Mouse (Mus musculus) olfactory bulb, adult 2 months (tissue): Measurements from ENCODE around the gene Pole3. TPM values are rescaled to one million over a fixed set of nuclear protein-coding genes. Genes with fewer than 3 reads are reported as not detected.

Source experiments
- H3K27ac ChIP-seq: fragments of 200-500 bp; 2 replicates; pipeline ENCODE4 v1.5.1; 2012; ENCODE audit warnings: low read depth, low read length; ENCODE audit not compliant: insufficient read depth
- H3K4me1 ChIP-seq: fragments of 200-500 bp; 2 replicates; pipeline ENCODE4 v1.6.1; 2012; ENCODE audit warnings: low read length; ENCODE audit not compliant: control insufficient read depth, insufficient read depth
- H3K4me3 ChIP-seq: fragments of 200-500 bp; 2 replicates; pipeline ENCODE4 v1.5.1; 2012; ENCODE audit warnings: mild to moderate bottlenecking, low read depth, low read length, moderate library complexity; ENCODE audit not compliant: insufficient read depth
- CTCF ChIP-seq: fragments of 200-500 bp; IDR thresholded peaks from 2 replicates; pipeline ENCODE4 v1.5.1; 2012; ENCODE audit warnings: low read depth, mild to moderate bottlenecking, low read length, moderate library complexity; ENCODE audit not compliant: insufficient read depth
- POLR2A ChIP-seq: fragments of 200-500 bp; IDR thresholded peaks from 2 replicates; pipeline ENCODE4 v1.6.1; 2012; ENCODE audit warnings: mild to moderate bottlenecking, low read depth, low read length, moderate library complexity; ENCODE audit not compliant: insufficient read depth
- WGBS: fragments of 180-500 bp; shearing (Covaris S2); methylation state at CpG from one replicate; pipeline ENCODE4 v1.1.7; 2018; 5-methylcytosine and 5-hydroxymethylcytosine counted together
- polyA plus RNA-seq: library from polyadenylated mRNA; stranded (reverse); fragments of >200 nt; gene quantifications from 2 replicates; pipeline ENCODE4 v1.2.4, GENCODE M21; 2012; ENCODE audit warnings: low replicate concordance; ENCODE audit not compliant: missing spikeins, insufficient read depth, insufficient read length

Gene Pole3
- polyA plus RNA-seq, 1 experiment = not detected

GRCm38 (mm10) chr4:62501964-62502732 lies 22.7 kb downstream of the Pole3 start:
- no peak for TF ChIP-seq CTCF
- TF ChIP-seq POLR2A = peak; percentile 54; the same call in 1 of the 2 replicates
- Histone ChIP-seq H3K4me1 (peaks cover 8% of the 10 kb centered on the region; the same call in 1 of the 2 replicates), H3K27ac (peak overlapping the region; percentile 94), H3K4me3 (peak overlapping the region; percentile 99)
- WGBS = 2% methylated on average over 38 of the region's 38 CpGs

GRCm38 (mm10) chr4:62501534-62501933 lies 23.3 kb downstream of the Pole3 start:
- 1% methylated on average over 7 of the region's 7 CpGs for WGBS
- Histone ChIP-seq H3K27ac (peak overlapping the region; percentile 94; the same call in 1 of the 2 replicates), H3K4me1 (peaks cover 8% of the 10 kb centered on the region; the same call in 1 of the 2 replicates), H3K4me3 (peak overlapping the region; percentile 99)
- TF ChIP-seq CTCF = no peak
- TF ChIP-seq POLR2A = no peak

- peaks cover 8% of the 10 kb centered on the region; the same call in 1 of the 2 replicates for H3K4me1 ChIP-seq
- H3K27ac ChIP-seq = no peak overlapping the region
- TF ChIP-seq CTCF (no peak), POLR2A (no peak)
- 92% methylated on average over 4 of the region's 4 CpGs for WGBS
- H3K4me3 ChIP-seq = no peak overlapping the region
Observed at GRCm38 (mm10) chr4:62500799-62501198, 24.1 kb downstream of the Pole3 start.

DNA sequence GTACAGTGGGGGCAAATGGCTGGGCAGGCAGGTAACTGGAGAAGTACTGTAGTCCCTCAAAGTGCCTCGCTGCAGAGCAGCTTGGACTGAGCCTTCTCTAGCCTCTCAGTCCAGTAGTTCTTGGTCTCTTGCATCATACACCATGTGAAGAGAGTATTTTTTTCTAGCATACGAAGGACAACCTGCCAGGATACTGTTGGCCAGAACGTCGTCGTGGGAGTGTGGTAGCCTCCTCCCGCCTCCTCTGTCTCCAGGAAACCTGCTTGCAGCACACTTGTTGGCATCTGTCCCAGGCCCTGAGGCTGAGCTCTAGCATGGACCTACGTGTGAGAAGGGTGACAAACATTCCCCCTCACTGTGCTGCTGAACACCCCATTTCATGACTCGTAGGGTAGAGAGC lies 28.1 kb downstream of the Pole3 start:
- WGBS = 36% methylated on average over 8 of the region's 8 CpGs
- Histone ChIP-seq H3K4me1 (0 out of 2 replicates have a peak, but pooled peaks cover 4% of the 10 kb centered on the region), H3K27ac (no peak overlapping the region), H3K4me3 (no peak overlapping the region)
- TF ChIP-seq CTCF = no peak
- TF ChIP-seq POLR2A = no peak

DNA sequence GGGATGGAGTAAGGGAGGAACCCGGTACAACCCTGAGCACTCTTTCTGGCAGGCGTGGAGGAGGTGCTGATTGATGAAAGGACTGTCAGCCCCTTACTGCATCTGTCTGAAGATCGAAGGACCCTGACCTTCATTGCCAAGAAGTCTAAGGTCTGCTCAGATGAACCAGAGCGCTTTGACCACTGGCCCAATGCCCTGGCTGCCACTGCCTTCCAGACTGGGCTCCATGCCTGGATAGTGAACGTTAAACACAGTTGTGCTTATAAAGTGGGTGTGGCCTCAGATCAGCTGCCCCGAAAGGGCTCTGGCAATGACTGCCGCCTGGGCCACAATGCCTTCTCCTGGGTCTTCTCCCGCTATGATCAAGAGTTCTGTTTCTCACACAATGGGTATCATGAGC lies 28.9 kb downstream of the Pole3 start:
- no peak overlapping the region for H3K4me3 ChIP-seq
- H3K4me1 ChIP-seq = no peaks in the 10 kb centered on the region
- WGBS = 45% methylated on average over 8 of the region's 8 CpGs
- no peak overlapping the region for H3K27ac ChIP-seq
- no peak for TF ChIP-seq POLR2A
- no peak for TF ChIP-seq CTCF

GRCm38 (mm10) chr4:62494230-62494629 lies 30.6 kb downstream of the Pole3 start:
- 61% methylated on average over 9 of the region's 9 CpGs for WGBS

GRCm38 (mm10) chr4:62492682-62493081 lies 32.2 kb downstream of the Pole3 start:
- H3K4me1 ChIP-seq = no peaks in the 10 kb centered on the region
- 72% methylated on average over 2 of the region's 2 CpGs for WGBS
- TF ChIP-seq CTCF = no peak
- TF ChIP-seq POLR2A = no peak
- H3K4me3 ChIP-seq = no peak overlapping the region
- H3K27ac ChIP-seq = no peak overlapping the region

More at GRCm38 (mm10) chr4:62494230-62494629, 30.6 kb downstream of the Pole3 start:
- H3K4me1 ChIP-seq = no peaks in the 10 kb centered on the region
- TF ChIP-seq CTCF (no peak), POLR2A (no peak)
- H3K4me3 ChIP-seq = no peak overlapping the region
- no peak overlapping the region for H3K27ac ChIP-seq

DNA sequence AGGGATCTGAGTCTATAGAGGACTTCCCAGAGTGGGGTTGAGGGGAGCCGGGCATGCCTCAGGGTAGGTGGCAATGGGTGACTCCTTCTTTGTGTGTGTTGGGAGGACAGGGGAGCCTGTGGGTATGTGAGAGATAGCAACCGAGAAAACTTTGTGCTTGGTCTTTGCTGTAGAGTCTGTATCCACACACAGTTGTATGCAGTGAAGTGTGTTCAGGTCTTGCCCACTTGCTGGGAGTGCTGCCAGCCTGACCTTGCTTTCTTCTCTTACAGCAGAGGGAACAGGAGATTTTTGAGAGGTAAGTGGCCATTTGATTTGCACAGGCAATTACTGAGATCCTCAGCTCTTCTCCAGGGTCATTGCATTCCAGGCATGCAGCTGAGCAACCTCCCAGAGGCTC lies 37.0 kb downstream of the Pole3 start:
- no peak overlapping the region for H3K4me3 ChIP-seq
- TF ChIP-seq POLR2A (no peak), CTCF (no peak)
- H3K4me1 ChIP-seq = no peaks in the 10 kb centered on the region
- WGBS = 82% methylated on average over 2 of the region's 2 CpGs
- H3K27ac ChIP-seq = no peak overlapping the region

DNA sequence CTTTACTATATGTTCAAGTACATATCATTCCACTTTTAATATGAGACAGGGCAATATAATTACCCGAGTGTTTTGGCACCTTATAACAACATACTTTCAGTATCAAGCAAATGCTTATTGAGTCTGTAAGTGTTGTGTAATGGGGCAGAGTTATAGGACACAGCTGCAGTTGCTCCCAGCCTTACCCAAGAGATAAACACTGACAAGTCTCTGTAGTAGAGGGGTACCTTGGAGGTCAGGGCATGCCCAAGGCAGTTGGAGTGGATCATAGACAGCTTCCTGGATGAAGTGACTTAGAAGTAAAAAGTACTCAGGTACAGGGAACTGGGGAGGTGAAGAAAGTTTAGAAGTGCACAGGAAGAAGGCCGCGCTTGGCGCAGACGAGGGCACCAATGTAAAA lies 37.7 kb downstream of the Pole3 start:
- TF ChIP-seq POLR2A (no peak), CTCF (no peak)
- no peak overlapping the region for H3K4me3 ChIP-seq
- no peak overlapping the region for H3K27ac ChIP-seq
- no peaks in the 10 kb centered on the region for H3K4me1 ChIP-seq
- 94% methylated on average over 5 of the region's 5 CpGs for WGBS
